Mouse (Mus musculus): ENCODE results near the gene Dlx2.

Dlx2 gene

DNA sequence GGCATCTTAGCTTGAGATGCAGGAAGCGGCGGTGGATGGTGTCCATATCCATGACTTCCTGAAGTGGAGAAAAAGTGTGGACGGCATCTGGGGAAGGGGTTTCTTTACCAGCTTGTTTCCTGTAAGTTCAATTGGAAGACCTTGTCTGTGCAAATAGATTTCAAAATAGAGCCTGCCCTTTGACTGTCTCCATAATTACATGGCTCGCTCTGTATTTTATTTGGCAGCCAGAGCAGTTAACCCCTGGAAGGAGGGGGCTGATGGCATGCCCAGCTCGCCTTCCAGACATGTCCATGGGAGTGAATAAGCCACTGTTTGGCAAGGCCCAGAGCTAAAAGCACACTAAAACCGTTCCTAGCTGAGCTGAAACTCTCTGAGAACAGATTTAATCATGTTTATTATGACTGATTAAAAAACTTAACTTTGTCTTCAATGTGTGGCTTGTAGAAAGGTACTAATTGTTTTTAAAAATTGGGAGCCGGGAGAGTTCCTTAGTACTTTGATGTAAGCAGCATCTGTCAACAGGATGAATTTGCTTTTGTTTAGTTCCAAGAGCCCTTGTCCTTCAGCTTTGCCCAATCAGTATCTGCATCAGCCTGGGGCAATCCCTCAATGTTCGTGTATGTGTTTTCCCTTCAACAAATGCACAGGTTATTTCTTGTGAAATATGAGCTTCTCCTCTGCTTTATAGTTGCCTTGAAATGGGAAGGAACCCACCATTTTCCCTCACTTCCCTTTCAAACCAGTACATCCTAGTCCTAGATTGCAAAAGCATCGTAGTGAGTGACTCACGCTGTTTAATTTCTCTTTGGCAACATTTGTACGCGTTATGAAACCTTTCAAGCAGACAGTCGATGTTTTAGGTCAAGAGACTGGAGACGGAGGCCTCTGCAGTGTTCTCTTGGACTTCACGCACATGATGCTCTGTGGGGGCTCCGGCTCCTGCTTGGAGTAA lies 47.0 kb downstream of the Dlx2 start:
- DNase-seq, result no peak

DNA sequence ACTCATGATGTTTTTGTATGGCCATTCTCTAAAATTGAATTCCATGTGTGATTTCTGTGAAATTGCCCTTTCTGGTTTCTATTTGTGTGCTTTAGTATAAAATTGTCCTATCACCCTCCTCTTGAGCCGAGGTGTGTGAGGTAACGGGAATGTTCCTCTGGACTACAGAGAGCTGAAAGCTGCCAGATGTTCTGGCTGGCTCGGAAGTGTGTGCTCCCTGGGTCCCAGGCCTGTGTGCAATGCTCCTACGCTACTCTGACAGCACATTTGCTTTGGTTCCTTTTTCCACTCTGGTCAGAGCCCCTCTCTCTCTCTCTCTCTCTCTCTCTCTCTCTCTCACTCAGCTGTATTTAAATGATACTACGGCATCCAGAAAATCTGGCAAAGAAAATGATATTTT lies 49.4 kb downstream of the Dlx2 start:
- DNase-seq, result no peak

DNA sequence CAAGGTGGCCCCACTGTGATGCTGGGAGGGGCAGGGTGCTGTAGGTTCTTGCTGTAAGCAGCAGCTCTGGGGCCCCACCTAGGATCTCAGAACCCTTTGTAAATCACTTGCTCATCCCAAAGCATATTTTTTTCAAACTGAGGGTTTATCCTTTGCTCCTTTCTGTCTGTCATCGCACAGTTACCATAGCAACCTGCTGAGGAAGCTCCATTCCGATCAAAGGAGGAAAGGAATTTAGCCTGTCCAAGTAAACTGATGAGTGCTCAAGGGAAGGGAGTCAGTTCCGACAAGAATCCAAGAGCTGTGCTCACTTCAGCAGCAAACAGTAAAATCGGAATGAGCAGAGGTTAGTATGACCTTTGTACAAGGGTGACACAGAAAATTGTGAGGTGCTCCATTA lies 51.6 kb downstream of the Dlx2 start:
- no peak for DNase-seq

DNA sequence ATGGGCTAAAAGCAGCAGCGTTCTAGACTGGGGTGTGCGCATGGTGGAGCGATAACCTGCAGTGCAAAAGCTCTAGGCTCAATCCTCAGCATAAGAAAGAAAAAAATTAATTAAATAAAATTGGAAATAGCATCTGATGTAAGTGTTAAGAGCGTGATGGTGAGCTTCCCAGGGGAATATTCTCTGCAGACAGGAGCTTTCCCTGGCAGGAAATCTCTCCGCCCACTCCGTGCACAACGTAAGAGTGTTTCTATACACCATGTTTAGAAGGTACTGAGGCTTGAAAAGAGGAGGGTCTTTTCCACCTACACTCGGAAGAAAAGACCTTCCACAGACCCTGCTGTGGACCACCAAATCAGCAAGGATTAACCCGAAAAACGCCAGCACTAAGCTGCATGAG lies 52.1 kb downstream of the Dlx2 start:
- DNase-seq, result no peak
